Mouse (Mus musculus): ENCODE data around the gene Dock10. TPM values are rescaled to one million over a fixed set of nuclear protein-coding genes. Genes with fewer than 3 reads are reported as not detected.

Gene Dock10
- polyA plus RNA-seq, 2 experiments = 8.2 to 9.1 TPM

- Histone ChIP-seq H3K9ac (ENCODE audit: low read depth, low read length, severe bottlenecking) (no peak overlapping the region), H3K27ac (replicated peaks; ENCODE audit: low read depth, low read length) (no peak overlapping the region), H3K4me3 (replicated peaks; ENCODE audit: low read length) (no peak overlapping the region), H3K27me3 (ENCODE audit: control insufficient read depth, insufficient read depth, low read length) (no peaks in the 10 kb centered on the region), H3K4me1 (ENCODE audit: control insufficient read depth, insufficient read depth, low read length) (0 out of 2 replicates have a peak, but pooled peaks cover 3% of the 10 kb centered on the region), H3K4me2 (replicated peaks; ENCODE audit: low read depth, low read length, severe bottlenecking) (no peak overlapping the region), H3K36me3 (ENCODE audit: control insufficient read depth, insufficient read depth, low read length) (no peaks in the 10 kb centered on the region), H3K9me3 (ENCODE audit: control insufficient read depth, low read length) (no peaks in the 10 kb centered on the region)
- WGBS = 83% methylated on average over 4 of the region's 4 CpGs
- ATAC-seq (ENCODE audit: low FRiP score, low read depth) = no peak
- DNase-seq (ENCODE audit: low spot score) = no peak
- no peak for TF ChIP-seq POLR2A (IDR thresholded peaks at IDR 0.05; ENCODE audit: borderline replicate concordance, extremely low read depth, insufficient read depth, insufficient read length)
Measured at GRCm38 (mm10) chr1:80727403-80727802, 30.9 kb downstream of the Dock10 start.

DNA sequence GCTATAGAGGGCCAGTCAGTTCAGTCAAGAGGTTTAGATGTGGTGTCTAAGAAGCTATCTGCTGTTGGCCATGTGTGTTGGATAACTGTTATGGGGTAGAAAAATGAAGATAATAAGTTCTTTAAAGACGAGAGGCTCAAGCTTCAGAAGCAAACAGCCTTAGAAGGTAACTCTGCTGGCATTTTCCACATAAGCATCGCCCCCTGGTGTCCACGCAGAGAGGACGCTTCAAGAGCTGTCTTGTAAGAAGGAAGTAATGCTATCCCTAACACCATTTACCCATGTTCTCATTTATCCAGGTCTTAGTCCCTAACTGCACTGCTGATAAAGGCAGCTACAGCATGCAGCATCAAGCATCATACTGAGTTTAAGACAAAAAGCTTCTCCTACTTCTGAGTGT is 35.7 kb downstream of the Dock10 start:
- WGBS = 28% methylated on average over 4 of the region's 4 CpGs
- DNase-seq (ENCODE audit: low spot score) = no peak

GRCm38 (mm10) chr1:80722001-80722400 is 36.3 kb downstream of the Dock10 start:
- H3K4me2 ChIP-seq (replicated peaks; ENCODE audit: low read depth, low read length, severe bottlenecking) = no peak overlapping the region
- TF ChIP-seq POLR2A (IDR thresholded peaks at IDR 0.05; ENCODE audit: borderline replicate concordance, extremely low read depth, insufficient read depth, insufficient read length) = no peak
- no peaks in the 10 kb centered on the region for H3K36me3 ChIP-seq (ENCODE audit: control insufficient read depth, insufficient read depth, low read length)
- H3K4me3 ChIP-seq (replicated peaks; ENCODE audit: low read length) = no peak overlapping the region
- H3K27ac ChIP-seq (replicated peaks; ENCODE audit: low read depth, low read length) = no peak overlapping the region
- WGBS = 82% methylated on average over 1 of the region's 1 CpGs
- no peaks in the 10 kb centered on the region for H3K9me3 ChIP-seq (ENCODE audit: control insufficient read depth, low read length)
- H3K4me1 ChIP-seq (ENCODE audit: control insufficient read depth, insufficient read depth, low read length) = no peaks in the 10 kb centered on the region; the same call in 1 of the 2 replicates
- no peaks in the 10 kb centered on the region for H3K27me3 ChIP-seq (ENCODE audit: control insufficient read depth, insufficient read depth, low read length)
- H3K9ac ChIP-seq (ENCODE audit: low read depth, low read length, severe bottlenecking) = no peak overlapping the region
- DNase-seq (ENCODE audit: low spot score) (no peak), ATAC-seq (ENCODE audit: low FRiP score, low read depth) (no peak)

More for the DNA sequence above, 35.7 kb downstream of the Dock10 start:
- Histone ChIP-seq H3K4me2 (replicated peaks; ENCODE audit: low read depth, low read length, severe bottlenecking) (no peak overlapping the region), H3K27ac (replicated peaks; ENCODE audit: low read depth, low read length) (no peak overlapping the region), H3K27me3 (ENCODE audit: control insufficient read depth, insufficient read depth, low read length) (no peaks in the 10 kb centered on the region), H3K4me1 (ENCODE audit: control insufficient read depth, insufficient read depth, low read length) (no peaks in the 10 kb centered on the region; the same call in 1 of the 2 replicates), H3K36me3 (ENCODE audit: control insufficient read depth, insufficient read depth, low read length) (no peaks in the 10 kb centered on the region), H3K9ac (ENCODE audit: low read depth, low read length, severe bottlenecking) (no peak overlapping the region), H3K4me3 (replicated peaks; ENCODE audit: low read length) (no peak overlapping the region), H3K9me3 (ENCODE audit: control insufficient read depth, low read length) (no peaks in the 10 kb centered on the region)
- ATAC-seq (ENCODE audit: low FRiP score, low read depth) = no peak
- TF ChIP-seq POLR2A (IDR thresholded peaks at IDR 0.05; ENCODE audit: borderline replicate concordance, extremely low read depth, insufficient read depth, insufficient read length) = no peak

DNA sequence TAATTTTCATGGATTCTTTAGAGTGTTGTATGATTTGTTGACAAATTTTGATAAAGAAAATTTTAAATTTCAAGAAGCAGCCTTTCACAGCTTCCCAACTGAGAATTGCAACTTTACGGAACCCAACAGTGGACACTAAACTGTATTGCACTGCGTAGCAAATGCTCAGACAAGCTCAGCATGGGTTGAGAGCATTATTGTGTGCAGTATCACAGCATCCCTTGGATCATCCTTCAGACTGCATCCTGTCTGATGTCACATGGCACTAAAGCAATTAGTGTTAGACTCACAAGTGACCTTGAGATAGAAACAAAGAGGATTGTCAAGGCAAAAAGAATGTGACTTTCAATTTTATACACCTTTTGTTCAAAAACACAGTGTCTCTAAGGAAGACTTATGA is 37.1 kb downstream of the Dock10 start:
- WGBS = 86% methylated on average over 2 of the region's 2 CpGs
- Histone ChIP-seq H3K4me2 (replicated peaks; ENCODE audit: low read depth, low read length, severe bottlenecking) (no peak overlapping the region), H3K36me3 (ENCODE audit: control insufficient read depth, insufficient read depth, low read length) (no peaks in the 10 kb centered on the region), H3K27me3 (ENCODE audit: control insufficient read depth, insufficient read depth, low read length) (no peaks in the 10 kb centered on the region), H3K9me3 (ENCODE audit: control insufficient read depth, low read length) (no peaks in the 10 kb centered on the region), H3K27ac (replicated peaks; ENCODE audit: low read depth, low read length) (no peak overlapping the region), H3K9ac (ENCODE audit: low read depth, low read length, severe bottlenecking) (no peak overlapping the region), H3K4me3 (replicated peaks; ENCODE audit: low read length) (no peak overlapping the region), H3K4me1 (ENCODE audit: control insufficient read depth, insufficient read depth, low read length) (no peaks in the 10 kb centered on the region; the same call in 1 of the 2 replicates)
- no peak for TF ChIP-seq POLR2A (IDR thresholded peaks at IDR 0.05; ENCODE audit: borderline replicate concordance, extremely low read depth, insufficient read depth, insufficient read length)
- DNase-seq (ENCODE audit: low spot score) (no peak), ATAC-seq (ENCODE audit: low FRiP score, low read depth) (no peak)

DNA sequence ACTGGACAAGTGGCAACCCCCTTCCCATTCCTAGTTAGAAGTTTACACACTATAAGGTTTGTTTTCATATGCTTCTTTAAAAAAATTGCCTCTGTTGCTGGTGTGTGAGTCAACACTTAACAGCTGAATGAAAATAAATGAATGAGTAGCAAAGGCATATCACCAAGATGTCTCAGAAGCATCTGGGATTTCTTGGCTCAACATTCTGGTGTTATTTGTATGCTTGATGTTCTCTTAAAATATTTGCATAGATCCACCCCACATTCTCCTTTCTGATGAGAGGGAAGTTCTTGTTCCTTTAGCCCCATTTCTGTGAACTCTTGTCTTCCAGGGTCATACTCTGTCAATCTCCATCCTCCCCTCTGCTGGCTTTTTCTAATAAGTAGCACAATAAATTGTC is 38.2 kb downstream of the Dock10 start:
- TF ChIP-seq POLR2A (IDR thresholded peaks at IDR 0.05; ENCODE audit: borderline replicate concordance, extremely low read depth, insufficient read depth, insufficient read length) = no peak
- ATAC-seq (ENCODE audit: low FRiP score, low read depth) (no peak), DNase-seq (ENCODE audit: low spot score) (no peak)
- Histone ChIP-seq H3K27ac (replicated peaks; ENCODE audit: low read depth, low read length) (no peak overlapping the region), H3K36me3 (ENCODE audit: control insufficient read depth, insufficient read depth, low read length) (no peaks in the 10 kb centered on the region), H3K9ac (ENCODE audit: low read depth, low read length, severe bottlenecking) (no peak overlapping the region), H3K4me1 (ENCODE audit: control insufficient read depth, insufficient read depth, low read length) (no peaks in the 10 kb centered on the region; the same call in 1 of the 2 replicates), H3K4me2 (replicated peaks; ENCODE audit: low read depth, low read length, severe bottlenecking) (no peak overlapping the region), H3K9me3 (ENCODE audit: control insufficient read depth, low read length) (no peaks in the 10 kb centered on the region), H3K4me3 (replicated peaks; ENCODE audit: low read length) (no peak overlapping the region), H3K27me3 (ENCODE audit: control insufficient read depth, insufficient read depth, low read length) (no peaks in the 10 kb centered on the region)

DNA sequence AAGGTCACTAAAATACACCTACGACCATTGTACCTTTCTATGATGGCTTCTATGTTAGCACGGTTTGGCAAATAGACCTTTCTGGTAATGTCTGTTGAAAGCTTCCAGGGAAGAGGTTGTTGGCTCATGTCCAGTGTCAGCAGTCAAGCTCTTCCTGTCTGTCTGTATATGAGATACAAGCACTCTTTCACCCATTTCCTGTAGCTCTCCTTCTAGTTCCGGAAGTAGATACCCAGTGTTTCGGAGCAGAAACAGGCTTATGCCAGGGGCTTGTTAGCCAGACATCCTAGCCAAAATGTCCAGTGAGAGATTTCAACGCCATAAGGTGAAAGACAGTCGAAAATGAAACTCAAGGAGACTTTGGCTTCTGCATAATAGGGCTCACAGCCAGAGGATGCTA is 38.9 kb downstream of the Dock10 start:
- no peak for DNase-seq (ENCODE audit: low spot score)

More for the DNA sequence above, 38.9 kb downstream of the Dock10 start:
- no peak overlapping the region for H3K9ac ChIP-seq (ENCODE audit: low read depth, low read length, severe bottlenecking)
- ATAC-seq (ENCODE audit: low FRiP score, low read depth) = no peak
- no peaks in the 10 kb centered on the region for H3K27me3 ChIP-seq (ENCODE audit: control insufficient read depth, insufficient read depth, low read length)
- no peak for TF ChIP-seq POLR2A (IDR thresholded peaks at IDR 0.05; ENCODE audit: borderline replicate concordance, extremely low read depth, insufficient read depth, insufficient read length)
- no peaks in the 10 kb centered on the region for H3K9me3 ChIP-seq (ENCODE audit: control insufficient read depth, low read length)
- no peaks in the 10 kb centered on the region; the same call in 1 of the 2 replicates for H3K4me1 ChIP-seq (ENCODE audit: control insufficient read depth, insufficient read depth, low read length)
- WGBS = 85% methylated on average over 6 of the region's 6 CpGs
- H3K4me3 ChIP-seq (replicated peaks; ENCODE audit: low read length) = no peak overlapping the region
- no peak overlapping the region for H3K27ac ChIP-seq (replicated peaks; ENCODE audit: low read depth, low read length)
- no peak overlapping the region for H3K4me2 ChIP-seq (replicated peaks; ENCODE audit: low read depth, low read length, severe bottlenecking)
- no peaks in the 10 kb centered on the region for H3K36me3 ChIP-seq (ENCODE audit: control insufficient read depth, insufficient read depth, low read length)

Measured in limb, embryonic 14.5 days (tissue).